8 mouse cellular contexts compared by ENCODE assay signal in the genomic region with DNA sequence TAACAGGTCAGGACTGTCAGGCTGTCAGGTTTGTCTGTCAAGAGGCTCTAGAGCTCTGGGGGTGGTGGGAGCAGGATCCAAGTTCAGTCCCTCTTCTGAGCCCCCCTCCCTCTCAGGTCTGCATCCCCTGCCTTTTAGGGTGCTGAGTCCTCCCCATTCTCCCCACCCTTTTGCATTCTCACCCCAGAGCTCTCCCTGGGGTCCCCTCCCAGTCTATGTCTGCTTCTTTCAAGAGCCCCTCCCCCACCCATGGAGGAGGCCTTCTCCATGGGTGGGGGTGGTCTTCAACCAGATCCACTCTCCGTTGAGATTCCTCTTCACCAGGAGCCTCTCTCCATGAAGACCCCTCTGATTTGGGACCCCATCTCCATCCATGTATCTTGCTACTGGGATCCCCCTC. TPM values are rescaled to one million over a fixed set of nuclear protein-coding genes. Genes with fewer than 3 reads are reported as not detected.
DNase-seq lines count a peak whose midpoint lies in the region; ATAC-seq lines count a peak whose summit lies in the region.

No protein-coding gene starts in this region.

- no peaks in the 10 kb centered on the region for H3K9me3 ChIP-seq in heart, embryonic 16.5 days (replicated peaks; ENCODE audit: control insufficient read depth, low read length)
- no peaks in the 10 kb centered on the region for H3K9me3 ChIP-seq in embryonic facial prominence, embryonic 10.5 days
- no peaks in the 10 kb centered on the region for H3K9me3 ChIP-seq in hindbrain, embryonic 13.5 days
- H3K9me3 ChIP-seq in midbrain, embryonic 12.5 days: no peaks in the 10 kb centered on the region

- no peak for ATAC-seq in heart, embryonic 16.5 days (replicated peaks; ENCODE audit: extremely low read depth, insufficient read depth, low FRiP score)
- 0 out of 2 replicates have a peak, but pooled peaks have one; percentile 3 for ATAC-seq in hindbrain, embryonic 13.5 days (ENCODE audit: low FRiP score)
- ATAC-seq in midbrain, embryonic 12.5 days (ENCODE audit: low FRiP score, low read depth): no peak

- H3K27ac ChIP-seq in heart, embryonic 16.5 days (ENCODE audit: low read length): peak overlapping the region; percentile 98
- peak overlapping the region; percentile 100 for H3K27ac ChIP-seq in embryonic facial prominence, embryonic 10.5 days (replicated peaks)
- H3K27ac ChIP-seq in hindbrain, embryonic 13.5 days: peak overlapping the region; percentile 100
- H3K27ac ChIP-seq in midbrain, embryonic 12.5 days (replicated peaks): peak overlapping the region; percentile 96

- H3K4me2 ChIP-seq in heart, embryonic 16.5 days (ENCODE audit: low read depth, low read length): peak overlapping the region; percentile 80; the same call in 1 of the 2 replicates
- H3K4me2 ChIP-seq in hindbrain, embryonic 13.5 days: peak overlapping the region; percentile 100
- H3K4me2 ChIP-seq in midbrain, embryonic 12.5 days (replicated peaks): peak overlapping the region; percentile 99

- no peaks in the 10 kb centered on the region for H3K27me3 ChIP-seq in heart, embryonic 16.5 days (ENCODE audit: control insufficient read depth, insufficient read depth, low read length)
- no peaks in the 10 kb centered on the region for H3K27me3 ChIP-seq in embryonic facial prominence, embryonic 10.5 days (replicated peaks; ENCODE audit: low read depth, poor library complexity, severe bottlenecking)
- no peaks in the 10 kb centered on the region for H3K27me3 ChIP-seq in hindbrain, embryonic 13.5 days
- no peaks in the 10 kb centered on the region for H3K27me3 ChIP-seq in midbrain, embryonic 12.5 days

- H3K36me3 ChIP-seq in heart, embryonic 16.5 days (ENCODE audit: control insufficient read depth, insufficient read depth): no peaks in the 10 kb centered on the region
- no peaks in the 10 kb centered on the region; the same call in 1 of the 2 replicates for H3K36me3 ChIP-seq in embryonic facial prominence, embryonic 10.5 days (replicated peaks)
- H3K36me3 ChIP-seq in hindbrain, embryonic 13.5 days: no peaks in the 10 kb centered on the region
- H3K36me3 ChIP-seq in midbrain, embryonic 12.5 days: no peaks in the 10 kb centered on the region

- DNase-seq in heart, postnatal 14 days: no peak
- no peak for DNase-seq in embryonic facial prominence, embryonic 10.5 days (ENCODE audit: low spot score)
- no peak for DNase-seq in embryo, embryonic 10 days (ENCODE audit: low spot score)
- DNase-seq in urinary bladder, postnatal 25 days (ENCODE audit: low spot score): no peak
- no peak for DNase-seq in frontal cortex, postnatal 10 days (ENCODE audit: low spot score in 2 of 2)

- intact Hi-C loops in heart, postnatal 14 days (cut with DNase I): loop anchor here (1.0 kb wide), 1 partner anchor 42 kb away; no protein-coding TSS in a partner anchor

- WGBS in heart, embryonic 16.5 days: 47% methylated on average over 1 of the region's 1 CpGs
- 13% methylated on average over 1 of the region's 1 CpGs for WGBS in embryonic facial prominence, embryonic 10.5 days
- WGBS in hindbrain, embryonic 13.5 days: 25% methylated on average over 1 of the region's 1 CpGs
- 19% methylated on average over 1 of the region's 1 CpGs for WGBS in midbrain, embryonic 12.5 days

- no peak overlapping the region; the same call in 1 of the 2 replicates for H3K9ac ChIP-seq in heart, embryonic 16.5 days (ENCODE audit: low read length)
- H3K9ac ChIP-seq in hindbrain, embryonic 13.5 days: peak overlapping the region; percentile 100
- peak overlapping the region; percentile 94; the same call in 1 of the 2 replicates for H3K9ac ChIP-seq in midbrain, embryonic 12.5 days (replicated peaks)

- peaks cover 35% of the 10 kb centered on the region for H3K4me1 ChIP-seq in heart, embryonic 16.5 days (ENCODE audit: control insufficient read depth, insufficient read depth, low read length)
- peaks cover 42% of the 10 kb centered on the region for H3K4me1 ChIP-seq in embryonic facial prominence, embryonic 10.5 days
- H3K4me1 ChIP-seq in hindbrain, embryonic 13.5 days (replicated peaks): peaks cover 43% of the 10 kb centered on the region
- H3K4me1 ChIP-seq in midbrain, embryonic 12.5 days: peaks cover 39% of the 10 kb centered on the region

- peak overlapping the region; percentile 80 for H3K4me3 ChIP-seq in heart, embryonic 16.5 days (ENCODE audit: low read length)
- H3K4me3 ChIP-seq in embryonic facial prominence, embryonic 10.5 days: peak overlapping the region; percentile 96
- peak overlapping the region; percentile 91 for H3K4me3 ChIP-seq in hindbrain, embryonic 13.5 days
- peak overlapping the region; percentile 73 for H3K4me3 ChIP-seq in midbrain, embryonic 12.5 days

RNA-seq across cellular contexts. Expression of a gene that starts 0.7 kb away (rescaled TPM):
- 19.3 and 30.1 TPM in 2 replicates for polyA plus RNA-seq in heart, embryonic 16.5 days (2015; fragmentation: Nextera tagmentation; extraction: Ambion mirVana)
- total RNA-seq in heart, postnatal 14 days (2021): 100 to 1,000 TPM in 1 of 2 experiments, 10 to 100 TPM in 1; 92.9 to 101 TPM
- polyA plus RNA-seq in embryonic facial prominence, embryonic 10.5 days (2016; fragmentation: Nextera tagmentation; extraction: Ambion mirVana): 60.0 and 69.9 TPM in 2 replicates
- polyA plus RNA-seq in hindbrain, embryonic 13.5 days (2015; fragmentation: Nextera tagmentation; extraction: Ambion mirVana): 65.8 and 68.8 TPM in 2 replicates
- polyA plus RNA-seq in midbrain, embryonic 12.5 days (2016; fragmentation: Nextera tagmentation; extraction: Ambion mirVana): 99.1 and 121 TPM in 2 replicates

RNA-seq across cellular contexts. Expression of a gene that starts 54.8 kb away (rescaled TPM):
- 19.7 and 21.4 TPM in 2 replicates for polyA plus RNA-seq in heart, embryonic 16.5 days (2015; fragmentation: Nextera tagmentation; extraction: Ambion mirVana)
- 10 to 100 TPM; 26.1 to 30.9 TPM for total RNA-seq in heart, postnatal 14 days (2021)
- polyA plus RNA-seq in embryonic facial prominence, embryonic 10.5 days (2016; fragmentation: Nextera tagmentation; extraction: Ambion mirVana): 4.7 and 5.7 TPM in 2 replicates
- 21.6 and 21.7 TPM in 2 replicates for polyA plus RNA-seq in hindbrain, embryonic 13.5 days (2015; fragmentation: Nextera tagmentation; extraction: Ambion mirVana)
- 8.4 and 9.9 TPM in 2 replicates for polyA plus RNA-seq in midbrain, embryonic 12.5 days (2016; fragmentation: Nextera tagmentation; extraction: Ambion mirVana)
